Mouse (Mus musculus) neural tube, embryonic 11.5 days (tissue): Measurements from ENCODE around the gene Kif26b. TPM values are rescaled to one million over a fixed set of nuclear protein-coding genes. Genes with fewer than 3 reads are reported as not detected.

Source experiments
- ATAC-seq: fragments of 200-750 bp; cut with Nextera tagmentation; 2 replicates; pipeline ENCODE4 v1.8.0; 2017; ENCODE audit warnings: moderate number of reproducible peaks, mild to moderate bottlenecking, moderate TSS enrichment, moderate library complexity; ENCODE audit not compliant: insufficient read depth, low FRiP score, low TSS enrichment
- DNase-seq: peaks from one replicate; pipeline ENCODE4 v3.0.0-alpha.2; 2015; ENCODE audit warnings: low spot score
- H3K27ac ChIP-seq: fragments of 300-500 bp; sonication (generic); 2 replicates; pipeline ENCODE4 v1.5.1; 2014; ENCODE audit warnings: low read depth, mild to moderate bottlenecking, low read length
- H3K27me3 ChIP-seq: fragments of 300-500 bp; sonication (generic); 2 replicates; pipeline ENCODE4 v1.6.1; 2014; ENCODE audit warnings: mild to moderate bottlenecking, low read length, mixed read lengths; ENCODE audit not compliant: control insufficient read depth, insufficient read depth
- H3K36me3 ChIP-seq: fragments of 300-500 bp; sonication (generic); 2 replicates; pipeline ENCODE4 v1.6.1; 2014; ENCODE audit warnings: mild to moderate bottlenecking, low read length, moderate library complexity, mixed read lengths; ENCODE audit not compliant: control insufficient read depth, insufficient read depth
- H3K4me1 ChIP-seq: fragments of 300-500 bp; sonication (generic); 2 replicates; pipeline ENCODE4 v1.6.1; 2014; ENCODE audit warnings: low read length, mixed read lengths; ENCODE audit not compliant: control insufficient read depth, insufficient read depth
- H3K4me2 ChIP-seq: fragments of 300-500 bp; sonication (generic); 2 replicates; pipeline ENCODE4 v1.6.1; 2014; ENCODE audit warnings: low read depth, mild to moderate bottlenecking, moderate library complexity
- H3K4me3 ChIP-seq: fragments of 300-500 bp; sonication (generic); 2 replicates; pipeline ENCODE4 v1.5.1; 2014; ENCODE audit warnings: low read depth, low read length
- H3K9ac ChIP-seq: fragments of 300-500 bp; sonication (generic); 2 replicates; pipeline ENCODE4 v1.6.1; 2014; ENCODE audit warnings: mild to moderate bottlenecking, low read length
- H3K9me3 ChIP-seq: fragments of 300-500 bp; sonication (generic); 2 replicates; pipeline ENCODE4 v1.6.1; 2016; ENCODE audit warnings: low read length; ENCODE audit not compliant: control insufficient read depth
- whole genome bisulfite sequencing: fragments of 180-500 bp; shearing (Covaris S2); extraction: QIAGEN DNeasy Blood & Tissue Kit; methylation state at CpG from one replicate; pipeline ENCODE4 v1.1.7; 2014; 5-methylcytosine and 5-hydroxymethylcytosine counted together
- polyA plus RNA-seq: library from polyadenylated mRNA; unstranded; fragments of >200 nt; fragmentation: Nextera tagmentation; extraction: Ambion mirVana; gene quantifications from 2 replicates; pipeline ENCODE4 v1.2.1, GENCODE M21; 2014

The Kif26b gene
- polyA plus RNA-seq, 1 experiment from 2014 or later = 6.5 TPM

DNA sequence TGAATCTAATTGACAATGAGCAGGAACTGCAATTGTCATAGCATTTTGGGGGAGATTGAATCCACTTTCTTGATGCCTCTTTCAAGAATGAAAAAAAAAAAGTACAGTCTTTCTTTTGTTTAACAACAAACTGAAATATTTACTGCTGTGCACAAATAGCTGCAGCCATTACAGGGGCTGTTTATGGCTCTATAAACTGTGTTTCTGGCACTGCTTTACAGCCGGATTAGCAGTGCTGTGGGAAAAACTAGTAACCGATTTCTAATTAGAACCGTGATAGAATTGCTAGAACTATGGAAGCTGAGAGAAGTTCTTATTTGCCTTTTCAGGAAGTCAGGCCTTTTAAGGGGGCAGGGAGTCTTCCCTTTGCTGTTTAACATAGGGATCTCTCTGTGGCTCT, 342.1 kb downstream of the Kif26b start:
- no peak for ATAC-seq
- WGBS = 55% methylated on average over 3 of the region's 3 CpGs

DNA sequence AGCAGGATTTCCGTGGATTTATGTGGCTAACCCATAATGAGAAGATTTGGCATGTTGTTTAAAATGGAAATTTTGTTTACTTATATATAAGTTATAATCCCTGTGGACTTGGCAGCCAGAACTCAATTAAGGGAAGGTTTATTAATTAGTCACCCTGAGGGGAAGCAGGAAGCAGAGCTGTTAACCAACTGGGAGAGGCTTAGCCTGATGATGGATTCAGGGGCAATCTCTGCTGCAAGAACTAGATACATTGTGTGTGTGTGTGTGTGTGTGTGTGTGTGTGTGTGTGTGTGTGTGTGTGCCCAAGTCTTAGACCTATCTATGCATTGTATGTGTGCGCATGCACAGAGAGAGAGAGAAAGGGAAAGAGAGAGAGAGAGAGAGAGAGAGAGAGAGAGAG, 348.0 kb downstream of the Kif26b start:
- Histone ChIP-seq H3K4me3 (no peak overlapping the region), H3K9me3 (no peaks in the 10 kb centered on the region), H3K27ac (no peak overlapping the region), H3K4me2 (no peak overlapping the region), H3K4me1 (no peaks in the 10 kb centered on the region), H3K36me3 (0 out of 2 replicates have a peak, but pooled peaks cover 2% of the 10 kb centered on the region), H3K9ac (no peak overlapping the region), H3K27me3 (no peaks in the 10 kb centered on the region)
- 73% methylated on average over 2 of the region's 2 CpGs for WGBS
- ATAC-seq (no peak), DNase-seq (no peak)

More for the DNA sequence above, 342.1 kb downstream of the Kif26b start:
- H3K36me3 ChIP-seq = 0 out of 2 replicates have a peak, but pooled peaks cover 2% of the 10 kb centered on the region
- no peak for DNase-seq
- no peaks in the 10 kb centered on the region for H3K9me3 ChIP-seq
- H3K27me3 ChIP-seq = no peaks in the 10 kb centered on the region
- no peak overlapping the region for H3K4me2 ChIP-seq
- H3K9ac ChIP-seq = no peak overlapping the region
- no peak overlapping the region for H3K4me3 ChIP-seq
- no peaks in the 10 kb centered on the region for H3K4me1 ChIP-seq
- no peak overlapping the region for H3K27ac ChIP-seq

DNA sequence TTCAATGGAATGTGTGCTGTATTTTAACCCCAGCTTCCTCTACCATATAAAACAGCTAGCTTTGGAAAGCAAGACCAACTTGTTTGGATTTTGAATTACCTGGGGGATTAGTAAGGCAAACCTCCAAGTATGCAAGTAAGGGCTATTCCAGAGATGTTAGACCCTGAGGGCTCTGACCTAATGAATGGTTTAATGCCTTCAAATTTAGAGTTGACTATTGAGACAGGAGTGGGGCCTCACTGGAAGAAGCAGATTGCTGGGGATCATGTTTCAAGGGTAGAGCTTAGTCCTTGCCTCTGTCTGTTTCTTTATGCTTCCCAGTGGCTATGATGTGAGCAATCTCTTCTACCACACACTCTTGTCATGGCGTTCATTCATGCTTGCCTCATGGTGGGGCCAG, 349.8 kb downstream of the Kif26b start:
- ATAC-seq = no peak
- H3K27me3 ChIP-seq = no peaks in the 10 kb centered on the region
- H3K4me2 ChIP-seq = no peak overlapping the region
- no peaks in the 10 kb centered on the region for H3K9me3 ChIP-seq
- no peak overlapping the region for H3K9ac ChIP-seq
- no peak for DNase-seq
- H3K36me3 ChIP-seq = 0 out of 2 replicates have a peak, but pooled peaks cover 2% of the 10 kb centered on the region
- H3K4me1 ChIP-seq = no peaks in the 10 kb centered on the region
- WGBS = 74% methylated on average over 1 of the region's 1 CpGs
- H3K27ac ChIP-seq = no peak overlapping the region
- no peak overlapping the region for H3K4me3 ChIP-seq

GRCm38 (mm10) chr1:178880905-178881304, 352.0 kb downstream of the Kif26b start:
- Histone ChIP-seq H3K4me3 (no peak overlapping the region), H3K36me3 (no peaks in the 10 kb centered on the region), H3K4me1 (no peaks in the 10 kb centered on the region), H3K9ac (no peak overlapping the region), H3K9me3 (no peaks in the 10 kb centered on the region), H3K27ac (no peak overlapping the region), H3K27me3 (no peaks in the 10 kb centered on the region), H3K4me2 (no peak overlapping the region)
- ATAC-seq (no peak), DNase-seq (no peak)
- 90% methylated on average over 7 of the region's 7 CpGs for WGBS

GRCm38 (mm10) chr1:178886671-178887070, 357.7 kb downstream of the Kif26b start:
- H3K36me3 ChIP-seq = no peaks in the 10 kb centered on the region
- no peak overlapping the region for H3K27ac ChIP-seq
- DNase-seq (no peak), ATAC-seq (no peak)
- no peaks in the 10 kb centered on the region for H3K4me1 ChIP-seq
- no peak overlapping the region for H3K9ac ChIP-seq
- no peak overlapping the region for H3K4me3 ChIP-seq
- no peaks in the 10 kb centered on the region for H3K9me3 ChIP-seq
- WGBS = 83% methylated on average over 5 of the region's 5 CpGs
- H3K27me3 ChIP-seq = no peaks in the 10 kb centered on the region
- H3K4me2 ChIP-seq = no peak overlapping the region

DNA sequence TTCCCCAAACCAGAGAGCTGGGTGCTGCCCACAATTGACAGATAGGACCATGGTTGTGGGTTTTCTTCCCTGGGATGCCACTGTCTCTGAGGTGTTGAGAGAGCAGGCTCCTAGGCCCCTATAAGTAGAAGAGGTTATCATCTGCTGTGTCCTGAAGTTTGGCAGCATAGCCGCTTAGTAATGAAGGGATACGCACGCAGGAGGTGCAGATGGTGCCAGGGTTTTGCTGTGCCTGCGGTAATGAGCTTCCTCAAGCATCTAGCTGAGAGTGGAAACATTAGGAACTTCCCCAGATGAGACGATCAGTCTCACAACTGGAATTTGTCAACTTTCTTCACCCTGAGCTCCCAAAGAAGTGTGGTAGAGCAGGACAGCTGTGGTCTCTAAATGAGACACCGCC, 363.5 kb downstream of the Kif26b start:
- no peak for DNase-seq
- WGBS = 94% methylated on average over 6 of the region's 6 CpGs
- H3K27ac ChIP-seq = no peak overlapping the region

GRCm38 (mm10) chr1:178893229-178894080, 364.5 kb downstream of the Kif26b start:
- H3K4me3 ChIP-seq = no peak overlapping the region
- WGBS = 77% methylated on average over 11 of the region's 11 CpGs
- no peak overlapping the region for H3K27ac ChIP-seq
- H3K9ac ChIP-seq = no peak overlapping the region
- no peak for DNase-seq
- H3K36me3 ChIP-seq = no peaks in the 10 kb centered on the region
- no peaks in the 10 kb centered on the region for H3K27me3 ChIP-seq
- no peaks in the 10 kb centered on the region for H3K9me3 ChIP-seq
- ATAC-seq = no peak
- no peaks in the 10 kb centered on the region for H3K4me1 ChIP-seq
- H3K4me2 ChIP-seq = no peak overlapping the region

More for the DNA sequence above, 363.5 kb downstream of the Kif26b start:
- Histone ChIP-seq H3K36me3 (no peaks in the 10 kb centered on the region), H3K9ac (no peak overlapping the region), H3K9me3 (no peaks in the 10 kb centered on the region), H3K4me2 (no peak overlapping the region), H3K27me3 (no peaks in the 10 kb centered on the region), H3K4me1 (no peaks in the 10 kb centered on the region), H3K4me3 (no peak overlapping the region)
- ATAC-seq = no peak

GRCm38 (mm10) chr1:178894081-178894401, 365.1 kb downstream of the Kif26b start:
- H3K4me3 ChIP-seq = no peak overlapping the region
- H3K9ac ChIP-seq = no peak overlapping the region
- 88% methylated on average over 3 of the region's 3 CpGs for WGBS
- no peaks in the 10 kb centered on the region for H3K36me3 ChIP-seq
- no peaks in the 10 kb centered on the region for H3K4me1 ChIP-seq
- ATAC-seq (no peak), DNase-seq (no peak)
- no peaks in the 10 kb centered on the region for H3K9me3 ChIP-seq
- no peak overlapping the region for H3K4me2 ChIP-seq
- H3K27ac ChIP-seq = no peak overlapping the region
- no peaks in the 10 kb centered on the region for H3K27me3 ChIP-seq

GRCm38 (mm10) chr1:178895674-178896073, 366.7 kb downstream of the Kif26b start:
- 99% methylated on average over 4 of the region's 4 CpGs for WGBS
- Histone ChIP-seq H3K4me2 (no peak overlapping the region), H3K4me3 (no peak overlapping the region), H3K36me3 (no peaks in the 10 kb centered on the region), H3K9ac (no peak overlapping the region), H3K27me3 (no peaks in the 10 kb centered on the region), H3K9me3 (no peaks in the 10 kb centered on the region), H3K27ac (no peak overlapping the region), H3K4me1 (no peaks in the 10 kb centered on the region)
- DNase-seq (no peak), ATAC-seq (no peak)
